Mouse (Mus musculus): ENCODE data around the gene Prima1.

GRCm38 (mm10) chr12:103168892-103169291 lies 73.1 kb downstream of the Prima1 start:
- TF ChIP-seq CTCF (IDR thresholded peaks at IDR 0.05; ENCODE audit: low read depth, low read length), result no peak
- TF ChIP-seq POLR2A (IDR thresholded peaks at IDR 0.05; ENCODE audit: borderline replicate concordance, low read depth, low read length), result no peak
